Mouse (Mus musculus) brain, embryonic 14.5 days (tissue): Measurements from ENCODE around the gene Sptb.

ENCODE experiments used
- CTCF ChIP-seq: fragments of 200-500 bp; IDR thresholded peaks from 2 replicates; pipeline ENCODE4 v1.5.1; 2012; ENCODE audit warnings: inconsistent platforms, mild to moderate bottlenecking, moderate library complexity, borderline replicate concordance; ENCODE audit not compliant: insufficient read depth, insufficient read length; ENCODE audit errors: extremely low read depth
- POLR2A ChIP-seq: fragments of 200-500 bp; IDR thresholded peaks from 2 replicates; pipeline ENCODE4 v1.6.1; 2012; ENCODE audit warnings: mild to moderate bottlenecking, inconsistent platforms, borderline replicate concordance; ENCODE audit not compliant: poor library complexity, insufficient read depth, insufficient read length, severe bottlenecking; ENCODE audit errors: extremely low read depth

DNA sequence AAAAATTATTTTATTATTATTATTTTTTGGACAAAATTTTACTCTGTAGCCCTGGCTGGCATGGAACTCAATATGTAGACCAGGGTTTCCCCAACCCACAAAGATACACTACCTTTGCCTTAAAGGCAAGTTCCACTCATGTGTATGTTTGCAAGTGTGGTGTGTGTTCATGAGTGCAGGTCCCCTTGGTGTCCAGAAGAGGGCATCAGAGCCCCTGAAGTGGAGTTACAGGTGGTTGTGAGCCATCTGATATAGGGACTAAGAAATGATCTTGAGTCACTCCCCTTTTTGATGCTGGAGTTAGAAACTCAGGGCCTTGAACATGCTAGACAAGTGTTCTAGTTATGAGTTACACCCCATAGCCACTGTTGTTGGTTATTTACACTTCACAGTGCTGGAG is 125.3 kb downstream of the Sptb start:
- TF ChIP-seq CTCF = no peak
- no peak for TF ChIP-seq POLR2A
